Mouse (Mus musculus) stomach, postnatal 0 days (tissue): Measurements from ENCODE around the gene Igsf9b. TPM values are rescaled to one million over a fixed set of nuclear protein-coding genes. Genes with fewer than 3 reads are reported as not detected.
A peak's percentile ranks its signal among the peaks of the same experiment; 100 is the strongest.

Source experiments
- ATAC-seq: fragments of 200-750 bp; cut with Nextera tagmentation; 2 replicates; pipeline ENCODE4 v1.8.0; 2017; ENCODE audit not compliant: low FRiP score, low TSS enrichment
- DNase-seq: peaks from one replicate; pipeline ENCODE4 v3.0.0-alpha.2; 2016; ENCODE audit warnings: low spot score
- H3K27ac ChIP-seq: fragments of 300-500 bp; sonication (generic); replicated peaks from 2 replicates; pipeline ENCODE4 v1.5.1; 2014; ENCODE audit warnings: mild to moderate bottlenecking, control low read depth
- H3K27me3 ChIP-seq: fragments of 300-500 bp; sonication (generic); 2 replicates; pipeline ENCODE4 v1.6.1; 2014; ENCODE audit warnings: low read length; ENCODE audit not compliant: control insufficient read depth, insufficient read depth
- H3K36me3 ChIP-seq: fragments of 300-500 bp; sonication (generic); 2 replicates; pipeline ENCODE4 v1.6.1; 2014; ENCODE audit warnings: low read length, mixed read lengths; ENCODE audit not compliant: control insufficient read depth, insufficient read depth
- H3K4me1 ChIP-seq: fragments of 300-500 bp; sonication (generic); replicated peaks from 2 replicates; pipeline ENCODE4 v1.6.1; 2014; ENCODE audit warnings: antibody characterized with exemption; ENCODE audit not compliant: control insufficient read depth, insufficient read depth
- H3K4me2 ChIP-seq: fragments of 300-500 bp; sonication (generic); replicated peaks from 2 replicates; pipeline ENCODE4 v1.6.1; 2014; ENCODE audit warnings: low read depth, mild to moderate bottlenecking, control low read depth, moderate library complexity
- H3K4me3 ChIP-seq: fragments of 300-500 bp; sonication (generic); 2 replicates; pipeline ENCODE4 v1.5.1; 2014; ENCODE audit warnings: low read depth, low read length, control low read depth
- H3K9ac ChIP-seq: fragments of 300-500 bp; sonication (generic); 2 replicates; pipeline ENCODE4 v1.6.1; 2014; ENCODE audit warnings: mild to moderate bottlenecking, low read length, control low read depth, mixed read lengths
- H3K9me3 ChIP-seq: fragments of 300-500 bp; sonication (generic); 2 replicates; pipeline ENCODE4 v1.6.1; 2016; ENCODE audit warnings: low read length; ENCODE audit not compliant: control insufficient read depth
- CTCF ChIP-seq: IDR thresholded peaks from 2 replicates; pipeline ENCODE4 v1.5.1; 2016; ENCODE audit warnings: antibody characterized with exemption, low read depth, mild to moderate bottlenecking, moderate library complexity
- EP300 ChIP-seq: optimal IDR thresholded peaks from 2 replicates; pipeline ENCODE3; 2016; ENCODE audit warnings: antibody characterized with exemption
- WGBS: fragments of 180-500 bp; shearing (Covaris S2); extraction: QIAGEN DNeasy Blood & Tissue Kit; methylation state at CpG from one replicate; pipeline ENCODE4 v1.1.7; 2014; 5-methylcytosine and 5-hydroxymethylcytosine counted together
- polyA plus RNA-seq: library from polyadenylated mRNA; unstranded; fragments of >200 nt; fragmentation: Nextera tagmentation; extraction: Ambion mirVana; gene quantifications from 2 replicates; pipeline ENCODE4 v1.2.1, GENCODE M21; 2015

The Igsf9b gene
- polyA plus RNA-seq, 1 experiment from 2014 or later, result 6.0 TPM

GRCm38 (mm10) chr9:27299286-27300187 lies 533 bp downstream of the Igsf9b start:
- TF ChIP-seq EP300, result no peak
- TF ChIP-seq CTCF, result no peak
- Histone ChIP-seq H3K4me2 (peak overlapping the region; percentile 84), H3K36me3 (no peaks in the 10 kb centered on the region), H3K9ac (peak overlapping the region; percentile 60), H3K27me3 (0 out of 2 replicates have a peak, but pooled peaks cover 4% of the 10 kb centered on the region), H3K9me3 (no peaks in the 10 kb centered on the region), H3K27ac (peak overlapping the region; percentile 82), H3K4me3 (peak overlapping the region; percentile 59), H3K4me1 (0 out of 2 replicates have a peak, but pooled peaks cover 2% of the 10 kb centered on the region)
- WGBS, result under 1% methylated on average over 65 of the region's 68 CpGs
- DNase-seq (peak; percentile 31), ATAC-seq (peak; percentile 3; the same call in 1 of the 2 replicates)

DNA sequence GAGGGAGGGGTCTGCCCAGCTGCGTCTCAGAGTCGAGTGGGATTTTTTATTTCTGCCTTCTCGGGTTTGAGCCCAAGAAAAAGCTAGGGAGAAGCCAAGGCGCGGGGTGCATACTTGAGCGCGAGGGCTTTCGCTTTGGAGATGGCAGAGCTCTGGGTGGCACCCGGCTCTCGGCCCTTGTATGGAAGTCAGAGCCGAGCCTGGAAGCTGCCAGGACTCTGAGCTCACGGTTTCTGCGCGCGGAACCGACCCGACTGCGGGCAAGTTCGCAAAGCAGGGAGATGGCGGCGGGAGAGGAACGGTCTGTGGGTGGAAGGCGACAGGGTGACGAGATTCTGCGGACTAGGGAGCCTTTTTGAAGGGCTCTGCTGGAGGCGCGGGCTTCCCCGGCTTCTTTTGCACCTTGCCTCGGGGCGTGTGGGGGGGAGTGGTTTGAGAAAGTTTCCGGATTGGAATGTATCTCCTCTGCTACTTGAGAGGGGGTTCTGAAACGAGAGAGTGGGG lies 1.2 kb downstream of the Igsf9b start:
- 0 out of 2 replicates have a peak, but pooled peaks cover 2% of the 10 kb centered on the region for H3K4me1 ChIP-seq
- H3K27me3 ChIP-seq, result 0 out of 2 replicates have a peak, but pooled peaks cover 4% of the 10 kb centered on the region
- peak overlapping the region; percentile 59 for H3K4me3 ChIP-seq
- TF ChIP-seq CTCF (no peak), EP300 (no peak)
- no peaks in the 10 kb centered on the region for H3K36me3 ChIP-seq
- no peaks in the 10 kb centered on the region for H3K9me3 ChIP-seq
- peak overlapping the region; percentile 60 for H3K9ac ChIP-seq
- peak overlapping the region; percentile 84 for H3K4me2 ChIP-seq
- ATAC-seq (no peak), DNase-seq (peak; percentile 51)
- under 1% methylated on average over 32 of the region's 32 CpGs for WGBS
- peak overlapping the region; percentile 82 for H3K27ac ChIP-seq

- Histone ChIP-seq H3K27me3 (0 out of 2 replicates have a peak, but pooled peaks cover 4% of the 10 kb centered on the region), H3K9me3 (no peaks in the 10 kb centered on the region), H3K4me3 (peak overlapping the region; percentile 59), H3K4me2 (peak overlapping the region; percentile 84), H3K36me3 (no peaks in the 10 kb centered on the region), H3K27ac (no peak overlapping the region), H3K4me1 (0 out of 2 replicates have a peak, but pooled peaks cover 2% of the 10 kb centered on the region), H3K9ac (no peak overlapping the region)
- no peak for TF ChIP-seq EP300
- TF ChIP-seq CTCF, result no peak
- DNase-seq, result no peak
- 16% methylated on average over 4 of the region's 4 CpGs for WGBS
- no peak for ATAC-seq
Observed at GRCm38 (mm10) chr9:27300698-27301097, 1.7 kb downstream of the Igsf9b start.

DNA sequence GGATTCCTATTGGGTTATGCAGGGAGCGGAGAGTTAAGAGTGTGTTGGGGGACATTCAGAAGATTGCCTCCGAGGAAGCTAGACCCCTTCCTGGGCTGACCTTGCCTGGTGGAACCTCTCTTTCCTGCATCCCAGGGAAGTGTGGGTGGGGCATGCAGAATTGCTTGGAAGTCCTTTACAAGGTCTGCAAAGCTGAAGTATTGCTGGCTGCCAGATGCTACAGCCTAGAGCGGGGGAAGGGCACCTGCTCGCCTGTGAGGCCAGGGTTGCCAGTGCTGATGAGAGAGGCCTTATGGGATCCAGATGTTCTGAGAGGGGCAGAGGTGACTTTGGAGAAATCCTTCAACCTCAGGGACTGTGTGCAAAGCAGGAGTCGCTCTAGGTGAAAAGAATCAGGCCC lies 2.5 kb downstream of the Igsf9b start:
- no peak overlapping the region for H3K4me3 ChIP-seq
- no peak overlapping the region for H3K27ac ChIP-seq
- H3K9me3 ChIP-seq, result no peaks in the 10 kb centered on the region
- TF ChIP-seq EP300 (no peak), CTCF (no peak)
- no peak overlapping the region for H3K9ac ChIP-seq
- DNase-seq (no peak), ATAC-seq (no peak)
- 0 out of 2 replicates have a peak, but pooled peaks cover 2% of the 10 kb centered on the region for H3K4me1 ChIP-seq
- 0 out of 2 replicates have a peak, but pooled peaks cover 4% of the 10 kb centered on the region for H3K27me3 ChIP-seq
- peak overlapping the region; percentile 17; the same call in 1 of the 2 replicates for H3K4me2 ChIP-seq
- WGBS, result 55% methylated on average over 5 of the region's 5 CpGs
- no peaks in the 10 kb centered on the region for H3K36me3 ChIP-seq

- H3K4me1 ChIP-seq, result 0 out of 2 replicates have a peak, but pooled peaks cover 2% of the 10 kb centered on the region
- no peak overlapping the region for H3K4me3 ChIP-seq
- WGBS, result 70% methylated on average over 5 of the region's 5 CpGs
- H3K9ac ChIP-seq, result no peak overlapping the region
- TF ChIP-seq EP300, result no peak
- TF ChIP-seq CTCF, result no peak
- ATAC-seq (no peak), DNase-seq (no peak)
- H3K27ac ChIP-seq, result no peak overlapping the region
- 0 out of 2 replicates have a peak, but pooled peaks cover 4% of the 10 kb centered on the region for H3K27me3 ChIP-seq
- no peak overlapping the region for H3K4me2 ChIP-seq
- no peaks in the 10 kb centered on the region for H3K9me3 ChIP-seq
- H3K36me3 ChIP-seq, result no peaks in the 10 kb centered on the region
Observed at GRCm38 (mm10) chr9:27302291-27302690, 3.3 kb downstream of the Igsf9b start.
